Mouse (Mus musculus) heart, postnatal 14 days (tissue): Measurements from ENCODE around the gene Slc26a11. TPM values are rescaled to one million over a fixed set of nuclear protein-coding genes. Genes with fewer than 3 reads are reported as not detected.

Experiments used
- DNase-seq, 2 experiments: peaks; one replicate each; pipeline ENCODE4 v3.0.0; 2021 to 2022
- intact Hi-C: fragments of 180-260 bp; cut with DNase I; formaldehyde crosslinking; loops from one replicate; pipeline ENCODE4 v1.15.1; 2025
- microRNA-seq, 2 experiments: library from miRNA; unstranded; fragments of <30 nt; microRNA quantifications; one replicate each; pipeline ENCODE4 v1.2.0; 2021 to 2022
- total RNA-seq, 2 experiments: library from RNA; stranded (reverse); gene quantifications; 2 replicates each; pipeline ENCODE4 v1.2.3; 2021

Gene Slc26a11
- total RNA-seq, 2 experiments from 2014 or later, result 3.1 to 5.0 TPM

GRCm38 (mm10) chr11:119394210-119394609 lies 38.9 kb downstream of the Slc26a11 start:
- intact Hi-C loops, result no loop called here
- no peak for DNase-seq

GRCm38 (mm10) chr11:119395394-119395793 lies 40.0 kb downstream of the Slc26a11 start:
- intact Hi-C loops, result no loop called here
- no peak for DNase-seq

- DNase-seq, result no peak
- intact Hi-C loops, result no loop called here
These were observed 40.6 kb downstream of the Slc26a11 start for GRCm38 (mm10) chr11:119395931-119396330.

GRCm38 (mm10) chr11:119396461-119396860 lies 41.1 kb downstream of the Slc26a11 start:
- intact Hi-C loops, result no loop called here
- DNase-seq, result no peak

GRCm38 (mm10) chr11:119402501-119403160 lies 47.3 kb downstream of the Slc26a11 start:
- intact Hi-C loops, result loop anchor here (5.0 kb wide), 1 partner anchor 40 kb away; no protein-coding TSS in a partner anchor
- no peak for DNase-seq

GRCm38 (mm10) chr11:119404627-119405026 lies 49.3 kb downstream of the Slc26a11 start:
- intact Hi-C loops, result loop anchor here (2.0 to 5.0 kb wide), 2 partner anchors 42 to 62 kb away; no protein-coding TSS in a partner anchor
- peak; percentile 26 to 44 for DNase-seq

DNA sequence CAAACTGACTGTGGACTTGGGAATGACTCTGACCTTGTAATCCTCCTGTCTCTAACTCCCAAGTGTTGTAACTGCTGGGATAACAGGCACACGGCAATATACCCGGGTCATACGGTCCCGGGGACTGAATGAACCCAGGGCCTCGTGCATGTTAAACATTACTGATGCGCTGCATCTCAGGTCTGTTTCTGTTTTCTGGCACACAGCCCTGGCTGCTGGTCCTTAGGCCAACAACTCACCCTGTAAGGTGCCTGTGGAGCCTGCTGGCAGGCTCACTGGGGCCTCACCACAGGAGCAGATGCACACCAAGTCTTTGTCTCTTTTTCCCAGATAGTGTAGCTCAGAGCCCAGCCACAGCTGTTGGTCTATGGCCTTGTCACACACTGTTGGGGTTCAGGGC lies 52.0 kb downstream of the Slc26a11 start:
- DNase-seq, result no peak
- intact Hi-C loops, result no loop called here

DNA sequence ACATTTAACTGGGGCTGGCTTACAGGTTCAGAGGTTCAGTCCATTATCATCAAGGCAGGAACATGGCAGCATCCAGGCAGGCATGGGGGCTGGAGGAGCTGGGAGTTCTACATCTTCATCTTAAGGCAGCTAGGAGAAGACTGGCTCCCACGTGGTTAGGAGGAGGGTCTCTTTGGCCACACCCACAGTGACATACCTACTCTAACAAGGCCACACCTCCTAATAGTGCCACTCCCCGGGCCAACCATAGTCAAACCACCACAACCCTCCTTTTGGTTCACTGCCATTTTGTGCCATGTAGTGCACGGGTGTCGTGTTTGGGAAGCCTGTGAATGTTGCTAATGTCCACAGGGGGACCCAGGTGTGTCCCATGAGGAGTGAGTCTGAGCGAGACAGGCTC lies 52.6 kb downstream of the Slc26a11 start:
- DNase-seq, result no peak
- intact Hi-C loops, result no loop called here

GRCm38 (mm10) chr11:119419327-119420118 lies 64.2 kb downstream of the Slc26a11 start:
- intact Hi-C loops, result no loop called here
- no peak for DNase-seq

DNA sequence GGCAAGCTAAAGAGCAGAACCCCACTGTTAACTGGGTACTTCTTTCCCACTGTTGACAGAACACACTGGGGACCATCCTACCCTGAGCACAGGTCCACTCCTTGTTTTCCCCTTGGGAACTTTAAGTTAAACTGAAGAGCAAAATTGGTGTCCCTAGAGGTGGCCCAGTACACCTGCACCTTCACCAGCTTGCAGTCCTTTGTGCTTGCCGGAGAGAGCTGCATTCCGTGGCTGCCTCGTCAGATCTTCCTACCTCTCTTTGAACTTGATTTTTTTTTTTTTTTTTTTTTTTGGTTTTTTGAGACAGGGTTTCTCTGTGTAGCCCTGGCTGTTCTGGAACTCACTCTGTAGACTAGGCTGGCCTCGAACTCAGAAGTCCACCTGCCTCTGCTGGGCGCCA lies 65.1 kb downstream of the Slc26a11 start:
- intact Hi-C loops, result no loop called here
- no peak for DNase-seq

DNA sequence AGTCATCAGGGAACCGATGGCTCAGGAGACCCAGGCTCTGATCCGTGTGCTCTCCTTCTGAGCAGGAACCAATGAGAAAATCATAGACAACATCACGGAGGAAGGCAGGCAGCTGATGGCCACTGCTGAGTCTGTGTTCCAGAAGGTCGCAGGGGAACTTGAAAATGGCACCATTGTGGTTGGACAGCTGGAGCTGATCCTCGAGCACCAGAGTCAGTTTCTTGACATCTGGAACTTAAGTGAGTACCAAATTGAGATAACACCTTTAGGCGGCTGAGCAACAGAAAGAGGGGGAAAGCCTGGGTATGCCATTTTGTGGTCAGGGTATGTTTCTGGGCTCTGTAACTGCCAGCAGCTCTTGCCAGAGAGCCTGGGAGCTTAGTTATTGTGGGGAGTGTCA lies 72.1 kb downstream of the Slc26a11 start:
- DNase-seq, result no peak
- intact Hi-C loops, result no loop called here

DNA sequence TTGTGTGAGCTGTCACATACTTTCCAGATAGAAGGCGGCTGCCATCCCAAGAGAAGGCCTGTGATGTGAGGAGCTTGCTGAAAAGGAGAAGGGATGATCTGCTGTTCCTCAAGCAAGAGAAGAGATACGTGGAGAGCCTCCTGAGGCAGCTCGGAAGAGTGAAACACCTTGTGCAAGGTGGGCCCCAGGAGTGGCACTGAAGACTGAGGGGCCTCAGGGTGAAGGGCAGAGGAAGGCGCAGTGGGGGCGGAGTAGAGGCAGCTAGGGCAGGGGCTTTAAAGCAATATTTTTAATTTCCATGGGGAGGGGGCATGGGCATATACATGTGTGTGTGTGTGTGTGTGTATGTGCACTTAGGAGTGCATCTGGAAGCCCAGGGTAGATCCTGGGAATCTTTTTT lies 72.6 kb downstream of the Slc26a11 start:
- no peak for DNase-seq
- intact Hi-C loops, result no loop called here

DNA sequence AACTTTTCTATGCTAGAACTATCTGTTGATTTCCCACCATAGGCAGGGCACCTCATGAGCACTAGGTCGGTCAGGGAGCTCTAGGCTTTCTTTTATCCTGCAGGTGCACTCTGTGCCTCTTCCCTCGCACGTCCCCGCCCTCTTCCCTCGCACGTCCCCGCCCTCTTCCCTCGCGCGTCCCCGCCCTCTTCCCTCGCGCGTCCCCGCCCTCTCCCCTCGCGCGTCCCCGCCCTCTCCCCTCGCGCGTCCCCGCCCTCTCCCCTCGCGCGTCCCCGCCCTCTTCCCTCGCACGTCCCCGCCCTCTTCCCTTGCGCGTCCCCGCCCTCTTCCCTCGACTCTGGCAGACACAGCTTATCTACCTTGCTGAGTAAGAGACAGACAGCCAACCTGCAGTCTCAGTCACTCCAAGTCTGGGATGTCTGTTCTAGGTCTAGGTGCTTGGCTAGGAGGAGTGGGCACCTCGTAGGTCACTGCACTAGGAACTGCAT lies 73.3 kb downstream of the Slc26a11 start:
- intact Hi-C loops, result no loop called here
- peak; percentile 43 to 50 for DNase-seq

Small RNA genes lying within 50 kb of the gene (microRNA-seq; reads per million reads assigned to microRNA genes)
- 0.12 to 0.54 reads per million in 2 experiments for gene Mir1932

Other genes with a start within 250 kb of the Slc26a11 start
- gene Tbc1d16, start 127.1 kb upstream of the Slc26a11 start, total RNA-seq, result 10 to 100 TPM; 68.5 to 68.7 TPM
- under 1 TPM; 0.15 to 0.31 TPM for gene Ccdc40, start 127.0 kb upstream of the Slc26a11 start, total RNA-seq
- gene Gaa, start 87.7 kb upstream of the Slc26a11 start, total RNA-seq, result 10 to 100 TPM; 53.1 to 56.0 TPM
- 10 to 100 TPM; 64.9 to 74.5 TPM for gene Eif4a3, start 55.5 kb upstream of the Slc26a11 start, total RNA-seq
- under 1 TPM; 0.14 to 0.15 TPM for gene Card14, start 47.8 kb upstream of the Slc26a11 start, total RNA-seq
- 1 to 10 TPM; 4.6 to 6.2 TPM for gene Sgsh, start within 50 bp of the Slc26a11 start, total RNA-seq
- gene Rnf213, start 37.5 kb downstream of the Slc26a11 start, total RNA-seq, result 10 to 100 TPM; 15.4 to 16.8 TPM
- gene Endov, start 135.8 kb downstream of the Slc26a11 start, total RNA-seq, result 10 to 100 TPM; 11.0 TPM
- under 1 TPM; 0.29 to 0.55 TPM for gene Nptx1, start 192.2 kb downstream of the Slc26a11 start, total RNA-seq
- gene Rptor, start 247.3 kb downstream of the Slc26a11 start, total RNA-seq, result 10 to 100 TPM; 34.4 to 34.8 TPM